Mouse (Mus musculus): ENCODE measurements around the gene Gjc2.

The Gjc2 gene

GRCm38 (mm10) chr11:59155900-59156299 is 27.1 kb downstream of the Gjc2 start:
- WGBS, result 76% methylated on average over 5 of the region's 5 CpGs

- WGBS, result 93% methylated on average over 7 of the region's 7 CpGs
These were observed 28.8 kb downstream of the Gjc2 start for GRCm38 (mm10) chr11:59154220-59154619.

GRCm38 (mm10) chr11:59151729-59152128 is 31.3 kb downstream of the Gjc2 start:
- WGBS, result 47% methylated on average over 3 of the region's 3 CpGs

GRCm38 (mm10) chr11:59149302-59149701 is 33.7 kb downstream of the Gjc2 start:
- 65% methylated on average over 3 of the region's 3 CpGs for WGBS

GRCm38 (mm10) chr11:59142962-59143361 is 40.1 kb downstream of the Gjc2 start:
- WGBS, result 85% methylated on average over 5 of the region's 5 CpGs

- WGBS, result 28% methylated on average over 14 of the region's 14 CpGs
These were observed 41.1 kb downstream of the Gjc2 start for GRCm38 (mm10) chr11:59141772-59142370.

GRCm38 (mm10) chr11:59138537-59139486 is 44.2 kb downstream of the Gjc2 start:
- 81% methylated on average over 19 of the region's 19 CpGs for WGBS

GRCm38 (mm10) chr11:59136994-59137706 is 45.9 kb downstream of the Gjc2 start:
- WGBS, result 79% methylated on average over 12 of the region's 12 CpGs

- WGBS, result 20% methylated on average over 44 of the region's 44 CpGs
These were observed 47.0 kb downstream of the Gjc2 start, which contains the start of gene Obscn for GRCm38 (mm10) chr11:59135904-59136452. Gene Obscn (minus strand): TSS chr11:59136402.

- WGBS, result 9% methylated on average over 55 of the region's 55 CpGs
These were observed 47.8 kb downstream of the Gjc2 start for GRCm38 (mm10) chr11:59135051-59135820.

GRCm38 (mm10) chr11:59134373-59134997 is 48.5 kb downstream of the Gjc2 start:
- WGBS, result 5% methylated on average over 34 of the region's 35 CpGs

- 81% methylated on average over 2 of the region's 3 CpGs for WGBS
These were observed 50.9 kb downstream of the Gjc2 start for GRCm38 (mm10) chr11:59132065-59132464.

GRCm38 (mm10) chr11:59131348-59131919 is 51.6 kb downstream of the Gjc2 start:
- WGBS, result 75% methylated on average over 18 of the region's 18 CpGs

- WGBS, result 82% methylated on average over 9 of the region's 9 CpGs
These were observed 52.2 kb downstream of the Gjc2 start for GRCm38 (mm10) chr11:59130782-59131181.

Data from cerebral cortex, adult 2 months (tissue).